9 mouse cellular contexts compared by ENCODE assay signal in genomic region chr7:69949647-69950121, GRCm38 (mm10).
DNase-seq lines count a peak whose midpoint lies in the region; ATAC-seq lines count a peak whose summit lies in the region.
"Had no signal": no experiment of that assay in that cellular context is flagged by ENCODE, and none has a peak within 500 bp of the region (broad histone marks: within the 10 kb centered on the region; RNA-seq: fewer than 3 reads in every experiment).

No protein-coding gene starts in this region.

- ATAC-seq in hindbrain, embryonic 12.5 days (ENCODE audit: low FRiP score): 0 out of 2 replicates have a peak, but pooled peaks have one; percentile 22
- no peak for ATAC-seq in midbrain, embryonic 16.5 days
- ATAC-seq in inflammation-experienced regulatory T-cells, adult 6 months: no peak

- peaks cover 7% of the 10 kb centered on the region; the same call in 1 of the 2 replicates for H3K4me1 ChIP-seq in hindbrain, embryonic 12.5 days
- peaks cover 15% of the 10 kb centered on the region for H3K4me1 ChIP-seq in midbrain, embryonic 16.5 days (ENCODE audit: control insufficient read depth, insufficient read depth, low read length)

- H3K4me3 ChIP-seq in hindbrain, embryonic 12.5 days: no peak overlapping the region
- no peak overlapping the region for H3K4me3 ChIP-seq in midbrain, embryonic 16.5 days (ENCODE audit: low read depth, low read length)

- no peak overlapping the region for H3K27ac ChIP-seq in hindbrain, embryonic 12.5 days
- H3K27ac ChIP-seq in midbrain, embryonic 16.5 days (ENCODE audit: low read length): no peak overlapping the region

- H3K27me3 ChIP-seq in hindbrain, embryonic 12.5 days: peaks cover 25% of the 10 kb centered on the region
- H3K27me3 ChIP-seq in midbrain, embryonic 16.5 days (ENCODE audit: control insufficient read depth, insufficient read depth, low read depth, low read length): no peaks in the 10 kb centered on the region; the same call in none of the 2 replicates

- H3K36me3 ChIP-seq in hindbrain, embryonic 12.5 days: no peaks in the 10 kb centered on the region
- H3K36me3 ChIP-seq in midbrain, embryonic 16.5 days (ENCODE audit: control insufficient read depth, insufficient read depth, low read length): no peaks in the 10 kb centered on the region

- 32% methylated on average over 10 of the region's 10 CpGs for WGBS in hindbrain, embryonic 12.5 days
- WGBS in midbrain, embryonic 16.5 days: 14% methylated on average over 10 of the region's 10 CpGs

- H3K9me3 ChIP-seq in hindbrain, embryonic 12.5 days (replicated peaks): no peaks in the 10 kb centered on the region
- H3K9me3 ChIP-seq in midbrain, embryonic 16.5 days (replicated peaks; ENCODE audit: control insufficient read depth, low read length, poor library complexity, severe bottlenecking): no peaks in the 10 kb centered on the region

- DNase-seq in adrenal gland, postnatal 10 days: peak; percentile 4
- no peak for DNase-seq in adrenal gland, postnatal 36 days
- DNase-seq in cerebellum, postnatal 25 days: peak; percentile 63 to 73
- no peak for DNase-seq in left cerebral cortex, adult 11 months (ENCODE audit: low spot score)
- DNase-seq in urinary bladder, postnatal 4 days (ENCODE audit: low spot score in 2 of 2): no peak
- DNase-seq: thymus, postnatal 25 days had no signal

- H3K9ac ChIP-seq in hindbrain, embryonic 12.5 days: no peak overlapping the region
- no peak overlapping the region for H3K9ac ChIP-seq in midbrain, embryonic 16.5 days (ENCODE audit: low read depth, low read length)

- peak overlapping the region; percentile 31; the same call in 1 of the 2 replicates for H3K4me2 ChIP-seq in hindbrain, embryonic 12.5 days (replicated peaks)
- H3K4me2 ChIP-seq in midbrain, embryonic 16.5 days (ENCODE audit: low read length): peak overlapping the region; percentile 29

Comparison
In these comparisons a context has a peak if more than half of its experiments do, and no peak if none do; other contexts are left out.
1. DNase-seq: peak in adrenal gland, postnatal 10 days (single experiment) and cerebellum, postnatal 25 days (2 of 2); none in adrenal gland, postnatal 36 days (0 of 2), left cerebral cortex, adult 11 months (single experiment) and urinary bladder, postnatal 4 days (0 of 2).